Mouse (Mus musculus): ENCODE results near the gene Prkab2. TPM values are rescaled to one million over a fixed set of nuclear protein-coding genes. Genes with fewer than 3 reads are reported as not detected.

The Prkab2 gene
- polyA plus RNA-seq, 1 experiment from 2014 or later = 12.3 TPM

GRCm38 (mm10) chr3:97682159-97682502 lies 24.1 kb downstream of the Prkab2 start:
- DNase-seq (ENCODE audit: low spot score) (no peak), ATAC-seq (ENCODE audit: low FRiP score) (no peak)
- 2% methylated on average over 11 of the region's 11 CpGs for WGBS
- Histone ChIP-seq H3K9ac (no peak overlapping the region), H3K27ac (no peak overlapping the region), H3K4me3 (replicated peaks; ENCODE audit: low read length) (peak overlapping the region; percentile 32), H3K9me3 (ENCODE audit: control insufficient read depth, low read length) (no peaks in the 10 kb centered on the region), H3K27me3 (ENCODE audit: control insufficient read depth, insufficient read depth, low read length) (peaks cover 17% of the 10 kb centered on the region), H3K4me2 (replicated peaks) (peak overlapping the region; percentile 74), H3K4me1 (replicated peaks; ENCODE audit: control insufficient read depth, insufficient read depth, low read length) (peaks cover 18% of the 10 kb centered on the region), H3K36me3 (replicated peaks; ENCODE audit: control insufficient read depth, insufficient read depth) (no peaks in the 10 kb centered on the region)

GRCm38 (mm10) chr3:97682576-97682975 lies 24.6 kb downstream of the Prkab2 start:
- WGBS = 23% methylated on average over 5 of the region's 5 CpGs
- Histone ChIP-seq H3K27ac (no peak overlapping the region), H3K4me3 (replicated peaks; ENCODE audit: low read length) (no peak overlapping the region), H3K4me2 (replicated peaks) (peak overlapping the region; percentile 74), H3K36me3 (replicated peaks; ENCODE audit: control insufficient read depth, insufficient read depth) (no peaks in the 10 kb centered on the region), H3K9me3 (ENCODE audit: control insufficient read depth, low read length) (no peaks in the 10 kb centered on the region), H3K27me3 (ENCODE audit: control insufficient read depth, insufficient read depth, low read length) (peaks cover 17% of the 10 kb centered on the region), H3K9ac (no peak overlapping the region), H3K4me1 (replicated peaks; ENCODE audit: control insufficient read depth, insufficient read depth, low read length) (peaks cover 18% of the 10 kb centered on the region)
- DNase-seq (ENCODE audit: low spot score) (no peak), ATAC-seq (ENCODE audit: low FRiP score) (no peak)

GRCm38 (mm10) chr3:97683560-97684195 lies 25.7 kb downstream of the Prkab2 start:
- no peaks in the 10 kb centered on the region for H3K9me3 ChIP-seq (ENCODE audit: control insufficient read depth, low read length)
- ATAC-seq (ENCODE audit: low FRiP score) (no peak; the same call in 1 of the 2 replicates), DNase-seq (ENCODE audit: low spot score) (no peak)
- WGBS = 7% methylated on average over 16 of the region's 16 CpGs
- peaks cover 18% of the 10 kb centered on the region for H3K4me1 ChIP-seq (replicated peaks; ENCODE audit: control insufficient read depth, insufficient read depth, low read length)
- no peaks in the 10 kb centered on the region for H3K36me3 ChIP-seq (replicated peaks; ENCODE audit: control insufficient read depth, insufficient read depth)
- H3K4me3 ChIP-seq (replicated peaks; ENCODE audit: low read length) = no peak overlapping the region
- H3K4me2 ChIP-seq (replicated peaks) = peak overlapping the region; percentile 17; the same call in 1 of the 2 replicates
- H3K9ac ChIP-seq = no peak overlapping the region
- peaks cover 17% of the 10 kb centered on the region for H3K27me3 ChIP-seq (ENCODE audit: control insufficient read depth, insufficient read depth, low read length)
- H3K27ac ChIP-seq = no peak overlapping the region

- H3K36me3 ChIP-seq (replicated peaks; ENCODE audit: control insufficient read depth, insufficient read depth) = peaks cover 13% of the 10 kb centered on the region
- H3K4me3 ChIP-seq (replicated peaks; ENCODE audit: low read length) = no peak overlapping the region
- no peak overlapping the region for H3K27ac ChIP-seq
- no peaks in the 10 kb centered on the region for H3K9me3 ChIP-seq (ENCODE audit: control insufficient read depth, low read length)
- DNase-seq (ENCODE audit: low spot score) (no peak), ATAC-seq (ENCODE audit: low FRiP score) (no peak)
- H3K27me3 ChIP-seq (ENCODE audit: control insufficient read depth, insufficient read depth, low read length) = peaks cover 17% of the 10 kb centered on the region
- no peak overlapping the region for H3K4me2 ChIP-seq (replicated peaks)
- H3K9ac ChIP-seq = no peak overlapping the region
- 86% methylated on average over 4 of the region's 4 CpGs for WGBS
- peaks cover 10% of the 10 kb centered on the region for H3K4me1 ChIP-seq (replicated peaks; ENCODE audit: control insufficient read depth, insufficient read depth, low read length)
Observed at GRCm38 (mm10) chr3:97686372-97687117, 28.6 kb downstream of the Prkab2 start.

- H3K36me3 ChIP-seq (replicated peaks; ENCODE audit: control insufficient read depth, insufficient read depth) = peaks cover 38% of the 10 kb centered on the region
Observed at GRCm38 (mm10) chr3:97689289-97689688, 31.3 kb downstream of the Prkab2 start.

DNA sequence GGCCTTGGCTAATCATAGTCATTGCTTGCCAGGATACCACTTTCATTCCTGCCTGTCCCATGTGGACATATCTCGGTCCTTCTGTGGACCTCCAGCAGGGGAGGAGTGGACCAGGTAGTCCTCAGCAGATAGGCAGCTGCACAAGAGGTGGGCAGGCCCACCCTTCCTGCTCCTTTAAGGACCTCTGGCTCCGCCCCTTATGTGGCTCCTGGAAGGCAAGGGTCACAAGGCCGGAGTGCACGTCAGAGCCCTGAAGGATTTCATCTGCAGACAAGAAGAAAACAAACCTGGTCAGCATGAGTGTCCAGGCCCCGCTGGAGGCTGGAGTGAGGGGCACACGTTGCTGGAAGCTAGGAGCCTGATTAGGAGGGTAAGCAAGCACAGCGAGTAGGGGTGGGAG lies 32.6 kb downstream of the Prkab2 start:
- WGBS = 71% methylated on average over 7 of the region's 7 CpGs
- no peaks in the 10 kb centered on the region for H3K4me1 ChIP-seq (replicated peaks; ENCODE audit: control insufficient read depth, insufficient read depth, low read length)
- peaks cover 50% of the 10 kb centered on the region for H3K36me3 ChIP-seq (replicated peaks; ENCODE audit: control insufficient read depth, insufficient read depth)
- ATAC-seq (ENCODE audit: low FRiP score) (no peak), DNase-seq (ENCODE audit: low spot score) (no peak)
- H3K27me3 ChIP-seq (ENCODE audit: control insufficient read depth, insufficient read depth, low read length) = no peaks in the 10 kb centered on the region
- H3K4me3 ChIP-seq (replicated peaks; ENCODE audit: low read length) = no peak overlapping the region
- no peak overlapping the region for H3K4me2 ChIP-seq (replicated peaks)
- no peaks in the 10 kb centered on the region for H3K9me3 ChIP-seq (ENCODE audit: control insufficient read depth, low read length)
- H3K9ac ChIP-seq = no peak overlapping the region
- no peak overlapping the region for H3K27ac ChIP-seq

More at GRCm38 (mm10) chr3:97689289-97689688, 31.3 kb downstream of the Prkab2 start:
- 79% methylated on average over 2 of the region's 2 CpGs for WGBS
- H3K4me1 ChIP-seq (replicated peaks; ENCODE audit: control insufficient read depth, insufficient read depth, low read length) = no peaks in the 10 kb centered on the region
- ATAC-seq (ENCODE audit: low FRiP score) (no peak), DNase-seq (ENCODE audit: low spot score) (no peak)
- no peak overlapping the region for H3K4me2 ChIP-seq (replicated peaks)
- H3K27ac ChIP-seq = no peak overlapping the region
- peaks cover 4% of the 10 kb centered on the region; the same call in 1 of the 2 replicates for H3K27me3 ChIP-seq (ENCODE audit: control insufficient read depth, insufficient read depth, low read length)
- no peak overlapping the region for H3K4me3 ChIP-seq (replicated peaks; ENCODE audit: low read length)
- H3K9me3 ChIP-seq (ENCODE audit: control insufficient read depth, low read length) = no peaks in the 10 kb centered on the region
- no peak overlapping the region for H3K9ac ChIP-seq

- no peak overlapping the region for H3K4me2 ChIP-seq (replicated peaks)
- H3K36me3 ChIP-seq (replicated peaks; ENCODE audit: control insufficient read depth, insufficient read depth) = peaks cover 58% of the 10 kb centered on the region
- H3K27ac ChIP-seq = no peak overlapping the region
- no peaks in the 10 kb centered on the region for H3K4me1 ChIP-seq (replicated peaks; ENCODE audit: control insufficient read depth, insufficient read depth, low read length)
- H3K27me3 ChIP-seq (ENCODE audit: control insufficient read depth, insufficient read depth, low read length) = no peaks in the 10 kb centered on the region
- ATAC-seq (ENCODE audit: low FRiP score) (no peak), DNase-seq (ENCODE audit: low spot score) (no peak)
- no peaks in the 10 kb centered on the region for H3K9me3 ChIP-seq (ENCODE audit: control insufficient read depth, low read length)
- WGBS = 57% methylated on average over 12 of the region's 12 CpGs
- no peak overlapping the region for H3K9ac ChIP-seq
- no peak overlapping the region for H3K4me3 ChIP-seq (replicated peaks; ENCODE audit: low read length)
Observed at GRCm38 (mm10) chr3:97691443-97692017, 33.5 kb downstream of the Prkab2 start.

GRCm38 (mm10) chr3:97693806-97694205 lies 35.8 kb downstream of the Prkab2 start:
- H3K27ac ChIP-seq = no peak overlapping the region
- H3K4me3 ChIP-seq (replicated peaks; ENCODE audit: low read length) = no peak overlapping the region
- no peaks in the 10 kb centered on the region for H3K27me3 ChIP-seq (ENCODE audit: control insufficient read depth, insufficient read depth, low read length)
- DNase-seq (ENCODE audit: low spot score) (no peak), ATAC-seq (ENCODE audit: low FRiP score) (no peak)
- H3K9me3 ChIP-seq (ENCODE audit: control insufficient read depth, low read length) = no peaks in the 10 kb centered on the region
- no peak overlapping the region for H3K4me2 ChIP-seq (replicated peaks)
- peaks cover 68% of the 10 kb centered on the region for H3K36me3 ChIP-seq (replicated peaks; ENCODE audit: control insufficient read depth, insufficient read depth)
- WGBS = 88% methylated on average over 6 of the region's 6 CpGs
- H3K9ac ChIP-seq = no peak overlapping the region
- H3K4me1 ChIP-seq (replicated peaks; ENCODE audit: control insufficient read depth, insufficient read depth, low read length) = no peaks in the 10 kb centered on the region

GRCm38 (mm10) chr3:97696866-97697265 lies 38.9 kb downstream of the Prkab2 start:
- ATAC-seq (ENCODE audit: low FRiP score) = no peak
- no peak overlapping the region for H3K9ac ChIP-seq
- DNase-seq (ENCODE audit: low spot score) = no peak
- WGBS = 87% methylated on average over 9 of the region's 9 CpGs
- no peak overlapping the region for H3K4me2 ChIP-seq (replicated peaks)
- no peak overlapping the region for H3K27ac ChIP-seq
- H3K9me3 ChIP-seq (ENCODE audit: control insufficient read depth, low read length) = no peaks in the 10 kb centered on the region
- peaks cover 66% of the 10 kb centered on the region for H3K36me3 ChIP-seq (replicated peaks; ENCODE audit: control insufficient read depth, insufficient read depth)
- H3K27me3 ChIP-seq (ENCODE audit: control insufficient read depth, insufficient read depth, low read length) = no peaks in the 10 kb centered on the region
- H3K4me1 ChIP-seq (replicated peaks; ENCODE audit: control insufficient read depth, insufficient read depth, low read length) = no peaks in the 10 kb centered on the region
- no peak overlapping the region for H3K4me3 ChIP-seq (replicated peaks; ENCODE audit: low read length)
